15 mouse cellular contexts compared by ENCODE assay signal in genomic region chr6:30162091-30162490, GRCm38 (mm10).
DNase-seq lines count a peak whose midpoint lies in the region; ATAC-seq and TF ChIP-seq lines count a peak whose summit lies in the region.
"Had no signal": no experiment of that assay in that cellular context is flagged by ENCODE, and none has a peak within 500 bp of the region (broad histone marks: within the 10 kb centered on the region; RNA-seq: fewer than 3 reads in every experiment).

No protein-coding gene starts in this region.

- TF ChIP-seq POLR2A in ES-Bruce4 (IDR thresholded peaks at IDR 0.05; ENCODE audit: insufficient read depth, low read length), result no peak

- H3K27me3 ChIP-seq in heart, embryonic 12.5 days (replicated peaks), result peaks cover 19% of the 10 kb centered on the region
- H3K27me3 ChIP-seq in ES-Bruce4 (ENCODE audit: control insufficient read depth, insufficient read depth, low read length, poor library complexity, severe bottlenecking), result no peaks in the 10 kb centered on the region
- 0 out of 2 replicates have a peak, but pooled peaks cover 5% of the 10 kb centered on the region for H3K27me3 ChIP-seq in embryonic facial prominence, embryonic 12.5 days
- no peaks in the 10 kb centered on the region for H3K27me3 ChIP-seq in midbrain, embryonic 14.5 days (ENCODE audit: control insufficient read depth, insufficient read depth, low read length)
- H3K27me3 ChIP-seq: limb, embryonic 15.5 days; midbrain, embryonic 15.5 days; Patski had no signal

- no peaks in the 10 kb centered on the region for H3K36me3 ChIP-seq in heart, embryonic 12.5 days
- H3K36me3 ChIP-seq in ES-Bruce4 (ENCODE audit: control insufficient read depth, insufficient read depth, low read length, poor library complexity, severe bottlenecking), result peaks cover 6% of the 10 kb centered on the region
- no peaks in the 10 kb centered on the region for H3K36me3 ChIP-seq in embryonic facial prominence, embryonic 12.5 days
- H3K36me3 ChIP-seq in midbrain, embryonic 14.5 days (ENCODE audit: control insufficient read depth, insufficient read depth, low read length), result no peaks in the 10 kb centered on the region
- H3K36me3 ChIP-seq: limb, embryonic 15.5 days; midbrain, embryonic 15.5 days had no signal

- peak; percentile 50; the same call in 1 of the 2 replicates for ATAC-seq in heart, embryonic 12.5 days (ENCODE audit: insufficient number of reproducible peaks, low FRiP score)
- ATAC-seq in embryonic facial prominence, embryonic 12.5 days (ENCODE audit: insufficient number of reproducible peaks, insufficient read depth, low FRiP score, low TSS enrichment), result no peak
- ATAC-seq in midbrain, embryonic 14.5 days (ENCODE audit: low FRiP score, low TSS enrichment), result no peak
- ATAC-seq: forebrain, embryonic 16.5 days; intestine, postnatal 0 days; midbrain, embryonic 15.5 days; Patski had no signal

- no peaks in the 10 kb centered on the region for H3K9me3 ChIP-seq in heart, embryonic 12.5 days (replicated peaks)
- no peaks in the 10 kb centered on the region for H3K9me3 ChIP-seq in ES-Bruce4 (replicated peaks; ENCODE audit: control insufficient read depth, insufficient read depth, low read length, poor library complexity, severe bottlenecking)
- H3K9me3 ChIP-seq in embryonic facial prominence, embryonic 12.5 days, result no peaks in the 10 kb centered on the region
- no peaks in the 10 kb centered on the region for H3K9me3 ChIP-seq in midbrain, embryonic 14.5 days (ENCODE audit: control insufficient read depth, low read length)
- H3K9me3 ChIP-seq: limb, embryonic 15.5 days; midbrain, embryonic 15.5 days had no signal

- H3K4me2 ChIP-seq in heart, embryonic 12.5 days, result no peak overlapping the region
- H3K4me2 ChIP-seq in embryonic facial prominence, embryonic 12.5 days (replicated peaks), result no peak overlapping the region
- no peak overlapping the region for H3K4me2 ChIP-seq in midbrain, embryonic 14.5 days (ENCODE audit: low read length)
- H3K4me2 ChIP-seq: limb, embryonic 15.5 days; midbrain, embryonic 15.5 days had no signal

- H3K9ac ChIP-seq in heart, embryonic 12.5 days, result no peak overlapping the region
- peak overlapping the region; percentile 32 for H3K9ac ChIP-seq in ES-Bruce4 (ENCODE audit: low read depth, poor library complexity, severe bottlenecking)
- 0 out of 2 replicates have a peak overlapping the region, but pooled peaks have one; percentile 7 for H3K9ac ChIP-seq in embryonic facial prominence, embryonic 12.5 days
- no peak overlapping the region for H3K9ac ChIP-seq in midbrain, embryonic 14.5 days (replicated peaks; ENCODE audit: low read length)
- H3K9ac ChIP-seq: limb, embryonic 15.5 days; midbrain, embryonic 15.5 days had no signal

- no peak for TF ChIP-seq CTCF in ES-Bruce4 (IDR thresholded peaks at IDR 0.05; ENCODE audit: low read depth, low read length)

- 26% methylated on average over 7 of the region's 7 CpGs for WGBS in heart, embryonic 12.5 days
- WGBS in embryonic facial prominence, embryonic 12.5 days, result 40% methylated on average over 7 of the region's 7 CpGs
- 53% methylated on average over 7 of the region's 7 CpGs for WGBS in midbrain, embryonic 14.5 days

- H3K27ac ChIP-seq in heart, embryonic 12.5 days (ENCODE audit: poor library complexity, severe bottlenecking), result peak overlapping the region; percentile 36
- H3K27ac ChIP-seq in ES-Bruce4 (ENCODE audit: insufficient read depth, low read length), result peak overlapping the region; percentile 87
- H3K27ac ChIP-seq in embryonic facial prominence, embryonic 12.5 days, result no peak overlapping the region
- H3K27ac ChIP-seq in midbrain, embryonic 14.5 days (replicated peaks; ENCODE audit: low read depth, low read length), result no peak overlapping the region
- H3K27ac ChIP-seq: midbrain, embryonic 15.5 days had no signal

- peaks cover 41% of the 10 kb centered on the region for H3K4me1 ChIP-seq in heart, embryonic 12.5 days (replicated peaks)
- peaks cover 25% of the 10 kb centered on the region for H3K4me1 ChIP-seq in ES-Bruce4 (ENCODE audit: control insufficient read depth, insufficient read depth, low read length)
- H3K4me1 ChIP-seq in embryonic facial prominence, embryonic 12.5 days, result peaks cover 12% of the 10 kb centered on the region
- peaks cover 5% of the 10 kb centered on the region; the same call in 1 of the 2 replicates for H3K4me1 ChIP-seq in midbrain, embryonic 14.5 days (ENCODE audit: control insufficient read depth, insufficient read depth, low read length)

- peak; percentile 77 for TF ChIP-seq EP300 in ES-Bruce4 (IDR thresholded peaks at IDR 0.05; ENCODE audit: insufficient read depth, low read depth, low read length)

- no peak for DNase-seq in heart, adult 9 months (ENCODE audit: low spot score in 2 of 2)
- peak; percentile 90 for DNase-seq in 3T3-L1 (ENCODE audit: low read depth, low spot score)
- DNase-seq in spleen, adult 18-20 months, result no peak
- no peak for DNase-seq in midbrain, embryonic 14.5 days
- DNase-seq: adrenal gland, postnatal 25 days; cerebellum, adult 18-20 months; thymus, postnatal 25 days had no signal

- H3K4me3 ChIP-seq in heart, embryonic 12.5 days, result no peak overlapping the region
- 0 out of 2 replicates have a peak overlapping the region, but pooled peaks have one; percentile 2 for H3K4me3 ChIP-seq in ES-Bruce4 (ENCODE audit: low read depth, low read length)
- H3K4me3 ChIP-seq in embryonic facial prominence, embryonic 12.5 days, result no peak overlapping the region
- H3K4me3 ChIP-seq in midbrain, embryonic 14.5 days (replicated peaks; ENCODE audit: low read depth, low read length), result no peak overlapping the region
- H3K4me3 ChIP-seq: limb, embryonic 15.5 days; midbrain, embryonic 15.5 days had no signal

Comparison
In these comparisons a context has a peak if more than half of its experiments do, and no peak if none do; other contexts are left out.
1. H3K27ac ChIP-seq: peak in heart, embryonic 12.5 days (single experiment) and ES-Bruce4 (single experiment); none in embryonic facial prominence, embryonic 12.5 days (single experiment) and midbrain, embryonic 14.5 days (single experiment).
2. H3K9ac ChIP-seq: peak in ES-Bruce4 (single experiment) and embryonic facial prominence, embryonic 12.5 days (single experiment); none in heart, embryonic 12.5 days (single experiment) and midbrain, embryonic 14.5 days (single experiment).